Mouse (Mus musculus) cerebellum, adult (tissue): ENCODE results near the gene Capg.
"Not testable (repeated sequence)": the region's sequence is repeated elsewhere in the genome, so short reads cannot be mapped to it uniquely, and the experiment has no call there.

Experiments used
- ATAC-seq: cut with Nextera tagmentation; 2 replicates; pipeline ENCODE4 v1.9.2; 2017; ENCODE audit warnings: mild to moderate bottlenecking, moderate library complexity, mixed read lengths; ENCODE audit not compliant: insufficient number of reproducible peaks, low FRiP score, low TSS enrichment

Capg gene

GRCm38 (mm10) chr6:72528410-72529151 lies 15.6 kb upstream of the Capg start:
- ATAC-seq = no peak

- no peak for ATAC-seq
These were observed 11.6 kb upstream of the Capg start for GRCm38 (mm10) chr6:72532580-72532979.

- ATAC-seq = not testable (repeated sequence)
These were observed 10.6 kb upstream of the Capg start for GRCm38 (mm10) chr6:72533555-72533954.

GRCm38 (mm10) chr6:72534035-72534809 lies 10.0 kb upstream of the Capg start:
- ATAC-seq = no peak

GRCm38 (mm10) chr6:72535165-72535564 lies 9.0 kb upstream of the Capg start:
- ATAC-seq = no peak

GRCm38 (mm10) chr6:72537998-72538500 lies 6.1 kb upstream of the Capg start:
- ATAC-seq = 0 out of 2 replicates have a peak, but pooled peaks have one; percentile 1

- peak; percentile 98 for ATAC-seq
These were observed 5.6 kb upstream of the Capg start for GRCm38 (mm10) chr6:72538562-72539031.

- ATAC-seq = no peak
These were observed 833 bp upstream of the Capg start for GRCm38 (mm10) chr6:72543265-72543850.

GRCm38 (mm10) chr6:72545377-72545776 lies 1.2 kb downstream of the Capg start:
- ATAC-seq = no peak

GRCm38 (mm10) chr6:72547121-72547520 lies 2.9 kb downstream of the Capg start:
- no peak for ATAC-seq

- ATAC-seq = no peak
These were observed 3.7 kb downstream of the Capg start for GRCm38 (mm10) chr6:72547862-72548261.

- no peak for ATAC-seq
These were observed 4.9 kb downstream of the Capg start for GRCm38 (mm10) chr6:72549041-72549580.

- ATAC-seq = no peak
These were observed 5.8 kb downstream of the Capg start for GRCm38 (mm10) chr6:72550025-72550424.

- ATAC-seq = no peak
These were observed 6.4 kb downstream of the Capg start for GRCm38 (mm10) chr6:72550503-72551100.

- ATAC-seq = peak; percentile 74
These were observed 8.2 kb downstream of the Capg start for GRCm38 (mm10) chr6:72552171-72553078.

GRCm38 (mm10) chr6:72553079-72553412 lies 8.9 kb downstream of the Capg start:
- ATAC-seq = no peak

- ATAC-seq = no peak
These were observed 16.6 kb downstream of the Capg start for GRCm38 (mm10) chr6:72560801-72561200.

GRCm38 (mm10) chr6:72562486-72562885 lies 18.3 kb downstream of the Capg start:
- no peak for ATAC-seq

GRCm38 (mm10) chr6:72562894-72563293 lies 18.7 kb downstream of the Capg start:
- no peak for ATAC-seq
